ENCODE assay signal across 15 mouse cellular contexts in genomic region chr8:85517336-85517735, GRCm38 (mm10). TPM values are rescaled to one million over a fixed set of nuclear protein-coding genes. Genes with fewer than 3 reads are reported as not detected.
DNase-seq lines count a peak whose midpoint lies in the region; ATAC-seq and TF ChIP-seq lines count a peak whose summit lies in the region.
"Had no signal": no experiment of that assay in that cellular context is flagged by ENCODE, and none has a peak within 500 bp of the region (broad histone marks: within the 10 kb centered on the region; RNA-seq: fewer than 3 reads in every experiment).

No protein-coding gene starts in this region.

- H3K27me3 ChIP-seq in heart, embryonic 11.5 days (ENCODE audit: control insufficient read depth, insufficient read depth, low read length), result no peaks in the 10 kb centered on the region
- no peaks in the 10 kb centered on the region for H3K27me3 ChIP-seq in myocyte (ENCODE audit: control insufficient read depth, insufficient read depth, insufficient read length)
- H3K27me3 ChIP-seq: neural tube, embryonic 12.5 days had no signal

- no peak for ATAC-seq in heart, embryonic 11.5 days (replicated peaks; ENCODE audit: insufficient number of reproducible peaks, low FRiP score, low TSS enrichment)

- peak; percentile 93 for DNase-seq in heart, adult 11 months
- peak; percentile 87 for DNase-seq in right cerebral cortex, adult 18-20 months
- no peak for DNase-seq in right cerebral cortex, postnatal 4 days
- DNase-seq in spleen, postnatal 10 days (ENCODE audit: low spot score in 2 of 2), result no peak
- no peak for DNase-seq in cerebellum, postnatal 36 days
- DNase-seq: adrenal gland, postnatal 25 days; cerebellum, adult 9-10 months; kidney, adult 8-10 months; kidney, postnatal 25 days; lung, adult 18-20 months; lung, postnatal 36 days; thymus, adult 2 months had no signal

- no peak overlapping the region for H3K4me2 ChIP-seq in heart, embryonic 11.5 days
- H3K4me2 ChIP-seq in myocyte (ENCODE audit: low read depth), result no peak overlapping the region
- H3K4me2 ChIP-seq: neural tube, embryonic 12.5 days had no signal

- H3K9ac ChIP-seq in heart, embryonic 11.5 days (ENCODE audit: low read depth, low read length), result no peak overlapping the region
- H3K9ac ChIP-seq: neural tube, embryonic 12.5 days had no signal

- H3K27ac ChIP-seq in heart, embryonic 11.5 days (ENCODE audit: low read depth, low read length), result no peak overlapping the region
- H3K27ac ChIP-seq: neural tube, embryonic 12.5 days had no signal

- 0 out of 2 replicates have a peak, but pooled peaks cover 4% of the 10 kb centered on the region for H3K36me3 ChIP-seq in heart, embryonic 11.5 days (ENCODE audit: control insufficient read depth, insufficient read depth, low read length)
- peaks cover 88% of the 10 kb centered on the region for H3K36me3 ChIP-seq in myocyte (ENCODE audit: control insufficient read depth, insufficient read depth)

- no peaks in the 10 kb centered on the region for H3K9me3 ChIP-seq in heart, embryonic 11.5 days (replicated peaks; ENCODE audit: control insufficient read depth, low read length)
- H3K9me3 ChIP-seq: neural tube, embryonic 12.5 days had no signal

- no peak overlapping the region for H3K4me3 ChIP-seq in heart, embryonic 11.5 days (ENCODE audit: low read depth, low read length)
- no peak overlapping the region for H3K4me3 ChIP-seq in myocyte
- H3K4me3 ChIP-seq: neural tube, embryonic 12.5 days had no signal

- H3ac ChIP-seq in myocyte (ENCODE audit: control insufficient read depth, insufficient read length), result no peak overlapping the region

- no peaks in the 10 kb centered on the region for H3K79me2 ChIP-seq in myocyte (ENCODE audit: control insufficient read depth, insufficient read depth)

- TF ChIP-seq POLR2A in myocyte (IDR thresholded peaks at IDR 0.05; ENCODE audit: insufficient read length, low read depth), result no peak

- no peaks in the 10 kb centered on the region for H3K4me1 ChIP-seq in heart, embryonic 11.5 days (ENCODE audit: control insufficient read depth, insufficient read depth, low read length)
- H3K4me1 ChIP-seq: neural tube, embryonic 12.5 days had no signal

- 75% methylated on average over 4 of the region's 4 CpGs for WGBS in heart, embryonic 11.5 days (ENCODE audit: insufficient replicate concordance)

TF ChIP-seq in myocyte, 11 proteins besides CTCF, POLR2A, EP300 and RAD21:
- TF ChIP-seq REST (IDR thresholded peaks at IDR 0.05; ENCODE audit: insufficient read depth, insufficient read length) (no peak), POLR2AphosphoS2 (IDR thresholded peaks at IDR 0.05; ENCODE audit: insufficient read length, low read depth) (peak; percentile 32)

RNA-seq across cellular contexts. Expression of gene Gpt2, which starts 25.0 kb away (rescaled TPM):
- polyA plus RNA-seq in heart, embryonic 11.5 days (2014; fragmentation: Nextera tagmentation; extraction: Ambion mirVana), result 13.6 and 13.9 TPM in 2 replicates
- polyA plus RNA-seq in myocyte (2012; fragmentation: generic; extraction: Trizol), result 156 TPM

RNA-seq across cellular contexts. Expression of gene Dnaja2, which starts 37.8 kb away (rescaled TPM):
- 142 and 161 TPM in 2 replicates for polyA plus RNA-seq in heart, embryonic 11.5 days (2014; fragmentation: Nextera tagmentation; extraction: Ambion mirVana)
- 104 TPM for polyA plus RNA-seq in myocyte (2012; fragmentation: generic; extraction: Trizol)

Comparison
In these comparisons a context has a peak if more than half of its experiments do, and no peak if none do; other contexts are left out.
1. DNase-seq: peak in heart, adult 11 months (single experiment) and right cerebral cortex, adult 18-20 months (single experiment); none in right cerebral cortex, postnatal 4 days (single experiment), spleen, postnatal 10 days (0 of 2) and cerebellum, postnatal 36 days (0 of 2).
2. RNA of gene Gpt2, which starts 25.0 kb away (polyA plus RNA-seq): 156 TPM in myocyte (single experiment); 13.6 to 13.9 TPM in heart, embryonic 11.5 days; every median in the first group is over 10 times any median in the second.